In the genomic region with DNA sequence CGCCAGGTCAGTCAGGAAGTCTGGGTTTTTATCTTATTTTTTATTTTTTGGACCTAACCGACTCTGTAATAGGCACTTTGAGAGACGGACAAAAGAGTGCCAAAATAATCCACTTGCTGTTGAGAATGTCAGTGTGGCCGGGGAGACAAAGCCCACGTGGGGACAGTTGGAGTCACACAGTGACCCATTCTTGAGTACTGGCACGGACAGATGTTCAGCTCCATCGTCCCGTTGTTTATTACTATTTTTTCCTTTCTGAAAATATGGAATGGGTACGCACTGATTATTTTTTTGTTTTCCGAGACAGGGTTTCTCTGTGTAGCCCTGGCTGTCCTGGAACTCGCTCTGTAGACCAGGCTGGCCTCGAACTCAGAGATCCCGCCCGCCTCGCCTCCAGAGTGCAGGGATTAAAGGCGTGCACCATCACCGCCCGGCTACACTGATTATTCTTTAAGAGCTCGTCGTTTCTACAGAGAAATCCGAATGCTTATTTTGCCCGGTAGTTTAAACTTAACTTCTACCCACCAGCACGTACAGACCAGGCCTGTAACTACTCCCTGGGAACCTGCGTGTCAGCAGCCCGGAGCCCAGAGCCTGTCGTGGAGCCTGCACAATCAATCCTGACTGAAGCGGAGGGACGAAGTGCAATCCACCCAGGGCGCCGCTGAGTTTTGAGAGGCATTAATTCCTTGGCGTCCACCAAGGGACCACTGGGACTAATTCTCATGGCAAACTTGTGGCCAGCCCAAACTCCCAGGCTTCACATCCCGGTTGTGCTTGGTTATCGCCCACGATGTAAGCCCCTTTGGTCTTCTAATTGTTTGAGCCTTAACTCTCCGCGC, we compare ENCODE assay signal across 8 mouse cellular contexts. TPM values are rescaled to one million over a fixed set of nuclear protein-coding genes. Genes with fewer than 3 reads are reported as not detected.
DNase-seq lines count a peak whose midpoint lies in the region; ATAC-seq and TF ChIP-seq lines count a peak whose summit lies in the region.

No protein-coding gene starts in this region.

- no peaks in the 10 kb centered on the region for H3K9me3 ChIP-seq in heart, postnatal 0 days (replicated peaks; ENCODE audit: control insufficient read depth, low read length)
- H3K9me3 ChIP-seq in liver, embryonic 12.5 days (replicated peaks), result no peaks in the 10 kb centered on the region
- H3K9me3 ChIP-seq in neural tube, embryonic 14.5 days (ENCODE audit: control insufficient read depth, low read length), result no peaks in the 10 kb centered on the region

- peak overlapping the region; percentile 96 for H3K4me2 ChIP-seq in heart, postnatal 0 days (ENCODE audit: low read depth, low read length)
- H3K4me2 ChIP-seq in liver, embryonic 12.5 days, result peak overlapping the region; percentile 86
- H3K4me2 ChIP-seq in neural tube, embryonic 14.5 days (ENCODE audit: low read depth, low read length), result peak overlapping the region; percentile 78

- peaks cover 100% of the 10 kb centered on the region for H3K79me2 ChIP-seq in C2C12 (ENCODE audit: control insufficient read depth, insufficient read depth)

- H3K36me3 ChIP-seq in C2C12 (ENCODE audit: control insufficient read depth, insufficient read depth), result peaks cover 44% of the 10 kb centered on the region
- peaks cover 13% of the 10 kb centered on the region; the same call in 1 of the 2 replicates for H3K36me3 ChIP-seq in heart, postnatal 0 days (replicated peaks; ENCODE audit: control insufficient read depth, insufficient read depth, low read length)
- peaks cover 23% of the 10 kb centered on the region for H3K36me3 ChIP-seq in liver, embryonic 12.5 days
- H3K36me3 ChIP-seq in neural tube, embryonic 14.5 days (ENCODE audit: control insufficient read depth, insufficient read depth, low read length), result peaks cover 4% of the 10 kb centered on the region

- H3K9ac ChIP-seq in heart, postnatal 0 days (replicated peaks; ENCODE audit: low read depth, low read length), result peak overlapping the region; percentile 92
- H3K9ac ChIP-seq in liver, embryonic 12.5 days, result peak overlapping the region; percentile 96
- H3K9ac ChIP-seq in neural tube, embryonic 14.5 days (replicated peaks; ENCODE audit: low read depth, low read length), result peak overlapping the region; percentile 95

- peaks cover 15% of the 10 kb centered on the region for H3K4me1 ChIP-seq in heart, postnatal 0 days (ENCODE audit: control insufficient read depth, insufficient read depth)
- peaks cover 57% of the 10 kb centered on the region for H3K4me1 ChIP-seq in liver, embryonic 12.5 days
- peaks cover 23% of the 10 kb centered on the region for H3K4me1 ChIP-seq in neural tube, embryonic 14.5 days (ENCODE audit: control insufficient read depth, insufficient read depth, low read length)

- no peaks in the 10 kb centered on the region for H3K27me3 ChIP-seq in C2C12 (ENCODE audit: control insufficient read depth, insufficient read depth, insufficient read length)
- no peaks in the 10 kb centered on the region for H3K27me3 ChIP-seq in heart, postnatal 0 days (ENCODE audit: control insufficient read depth, insufficient read depth, low read length)
- no peaks in the 10 kb centered on the region for H3K27me3 ChIP-seq in liver, embryonic 12.5 days (replicated peaks)
- no peaks in the 10 kb centered on the region for H3K27me3 ChIP-seq in neural tube, embryonic 14.5 days (ENCODE audit: control insufficient read depth, insufficient read depth, low read length)

- peaks cover 86% of the 10 kb centered on the region for H3K79me3 ChIP-seq in C2C12 (ENCODE audit: low read depth)

- H3ac ChIP-seq in C2C12 (ENCODE audit: control insufficient read depth, insufficient read length, low read depth), result peak overlapping the region; percentile 91

- peak; percentile 2 for DNase-seq in gastrocnemius, adult 18-20 months (ENCODE audit: low spot score)
- no peak for DNase-seq in gastrocnemius, postnatal 36 days
- DNase-seq in cerebellum, postnatal 25 days, result peak; percentile 6 to 20
- DNase-seq in heart, postnatal 0 days (ENCODE audit: low spot score), result no peak
- DNase-seq in layer of hippocampus, adult 9-11 months, result no peak

- no peak for TF ChIP-seq CTCF in C2C12 (IDR thresholded peaks at IDR 0.05; ENCODE audit: control insufficient read depth, insufficient read depth, insufficient read length)
- TF ChIP-seq CTCF in heart, postnatal 0 days (IDR thresholded peaks at IDR 0.05; ENCODE audit: low read depth), result no peak

- intact Hi-C loops in gastrocnemius, postnatal 36 days (cut with DNase I), result loop anchor here (5.0 kb wide), 2 partner anchors 62 to 127 kb away; a partner anchor contains a TSS

- peak overlapping the region; percentile 97 for H3K4me3 ChIP-seq in C2C12 (ENCODE audit: insufficient read depth, poor library complexity, severe bottlenecking)
- H3K4me3 ChIP-seq in heart, postnatal 0 days (ENCODE audit: low read depth, low read length), result peak overlapping the region; percentile 92
- H3K4me3 ChIP-seq in liver, embryonic 12.5 days, result peak overlapping the region; percentile 98
- H3K4me3 ChIP-seq in neural tube, embryonic 14.5 days (ENCODE audit: low read depth, low read length), result peak overlapping the region; percentile 98

- no peak for ATAC-seq in heart, postnatal 0 days (ENCODE audit: insufficient read depth, low read depth)
- ATAC-seq in liver, embryonic 12.5 days, result peak; percentile 36
- peak; percentile 20; the same call in 1 of the 2 replicates for ATAC-seq in neural tube, embryonic 14.5 days (ENCODE audit: low read depth)

- no peak for TF ChIP-seq EP300 in heart, postnatal 0 days (IDR thresholded peaks at IDR 0.05; ENCODE audit: low read depth)

- 4% methylated on average over 36 of the region's 36 CpGs for WGBS in heart, postnatal 0 days
- WGBS in liver, embryonic 12.5 days (ENCODE audit: insufficient replicate concordance), result 4% methylated on average over 36 of the region's 36 CpGs
- 1% methylated on average over 36 of the region's 36 CpGs for WGBS in neural tube, embryonic 14.5 days

- peak overlapping the region; percentile 84 for H3K27ac ChIP-seq in heart, postnatal 0 days (ENCODE audit: low read depth)
- H3K27ac ChIP-seq in liver, embryonic 12.5 days, result peak overlapping the region; percentile 94
- H3K27ac ChIP-seq in neural tube, embryonic 14.5 days (ENCODE audit: low read depth, low read length), result peak overlapping the region; percentile 76

TF ChIP-seq in C2C12, 6 proteins besides CTCF, POLR2A, EP300 and RAD21:
- no peak for TF ChIP-seq FOSL1 (IDR thresholded peaks at IDR 0.05; ENCODE audit: insufficient read depth, low read length, poor library complexity, severe bottlenecking)
- TF ChIP-seq CEBPB (IDR thresholded peaks at IDR 0.05; ENCODE audit: low read depth), result no peak
- no peak for TF ChIP-seq MYOD1 (IDR thresholded peaks at IDR 0.05; ENCODE audit: control insufficient read depth, insufficient read length, low read depth)
- no peak for TF ChIP-seq MAX (IDR thresholded peaks at IDR 0.05)
- no peak for TF ChIP-seq USF1 (IDR thresholded peaks at IDR 0.05; ENCODE audit: low read depth)
- TF ChIP-seq MYOG (IDR thresholded peaks at IDR 0.05; ENCODE audit: control insufficient read depth, extremely low read depth, insufficient read length), result no peak

RNA-seq across cellular contexts. Expression of a gene that starts 0.8 kb away (rescaled TPM):
- 10 to 100 TPM; 12.2 to 12.4 TPM for total RNA-seq in gastrocnemius, adult 18-20 months (2021)
- total RNA-seq in gastrocnemius, postnatal 36 days (2021), result 10 to 100 TPM; 13.4 to 14.1 TPM
- 28.2 TPM for polyA plus RNA-seq in C2C12 (2012; fragmentation: generic; extraction: Trizol)
- total RNA-seq in heart, postnatal 0 days (2014; rRNA removed; ENCODE audit: low replicate concordance), result 11.1 and 17.8 TPM in 2 replicates
- polyA plus RNA-seq in heart, postnatal 0 days (2015; fragmentation: Nextera tagmentation; extraction: Ambion mirVana), result 21.3 and 22.6 TPM in 2 replicates
- 36.5 and 38.1 TPM in 2 replicates for polyA plus RNA-seq in liver, embryonic 12.5 days (2016; fragmentation: Nextera tagmentation; extraction: Ambion mirVana)
- polyA plus RNA-seq in neural tube, embryonic 14.5 days (2014; fragmentation: Nextera tagmentation; extraction: Ambion mirVana), result 30.1 and 32.1 TPM in 2 replicates

RNA-seq across cellular contexts. Expression of a gene that starts 0.8 kb away (rescaled TPM):
- 100 to 1,000 TPM; 138 to 149 TPM for total RNA-seq in gastrocnemius, adult 18-20 months (2021)
- 100 to 1,000 TPM in 1 of 2 experiments, 10 to 100 TPM in 1; 96.7 to 121 TPM for total RNA-seq in gastrocnemius, postnatal 36 days (2021)
- polyA plus RNA-seq in C2C12 (2012; fragmentation: generic; extraction: Trizol), result 95.4 TPM
- 17.8 and 24.6 TPM in 2 replicates for total RNA-seq in heart, postnatal 0 days (2014; rRNA removed; ENCODE audit: low replicate concordance)
- polyA plus RNA-seq in heart, postnatal 0 days (2015; fragmentation: Nextera tagmentation; extraction: Ambion mirVana), result 133 and 136 TPM in 2 replicates
- polyA plus RNA-seq in liver, embryonic 12.5 days (2016; fragmentation: Nextera tagmentation; extraction: Ambion mirVana), result 103 and 105 TPM in 2 replicates
- 171 and 172 TPM in 2 replicates for polyA plus RNA-seq in neural tube, embryonic 14.5 days (2014; fragmentation: Nextera tagmentation; extraction: Ambion mirVana)

Comparison
In these comparisons a context has a peak if more than half of its experiments do, and no peak if none do; other contexts are left out.
1. DNase-seq: peak in gastrocnemius, adult 18-20 months (single experiment) and cerebellum, postnatal 25 days (2 of 2); none in gastrocnemius, postnatal 36 days (0 of 2), heart, postnatal 0 days (single experiment) and layer of hippocampus, adult 9-11 months (single experiment).
2. Peak in every context shown above with its lines, with median percentiles within 50 percentile points of each other: H3K4me3 ChIP-seq, H3K27ac ChIP-seq, H3K4me2 ChIP-seq and H3K9ac ChIP-seq.